Mouse (Mus musculus): ENCODE measurements around the gene Prkce.

GRCm38 (mm10) chr17:86244397-86244796 lies 76.8 kb downstream of the Prkce start:
- TF ChIP-seq CTCF (IDR thresholded peaks at IDR 0.05; ENCODE audit: low read depth, low read length) (no peak), GATA1 (IDR thresholded peaks at IDR 0.05; ENCODE audit: borderline replicate concordance, low read length) (no peak), TAL1 (conservative IDR thresholded peaks at IDR 0.05; ENCODE audit: low read depth, low read length) (no peak), POLR2AphosphoS5 (IDR thresholded peaks at IDR 0.05; ENCODE audit: insufficient replicate concordance, low read depth, low read length) (no peak)

Measured in G1E (cell line).